Mouse (Mus musculus) adipocyte (in vitro differentiated cells): Measurements from ENCODE around the gene Slc4a1ap.
"Not testable (repeated sequence)": the region's sequence is repeated elsewhere in the genome, so short reads cannot be mapped to it uniquely, and the experiment has no call there.

Experiments
- DNase-seq: peaks from one replicate; pipeline ENCODE4 v3.0.0-alpha.2; 2016; ENCODE audit warnings: low spot score

Gene Slc4a1ap

DNA sequence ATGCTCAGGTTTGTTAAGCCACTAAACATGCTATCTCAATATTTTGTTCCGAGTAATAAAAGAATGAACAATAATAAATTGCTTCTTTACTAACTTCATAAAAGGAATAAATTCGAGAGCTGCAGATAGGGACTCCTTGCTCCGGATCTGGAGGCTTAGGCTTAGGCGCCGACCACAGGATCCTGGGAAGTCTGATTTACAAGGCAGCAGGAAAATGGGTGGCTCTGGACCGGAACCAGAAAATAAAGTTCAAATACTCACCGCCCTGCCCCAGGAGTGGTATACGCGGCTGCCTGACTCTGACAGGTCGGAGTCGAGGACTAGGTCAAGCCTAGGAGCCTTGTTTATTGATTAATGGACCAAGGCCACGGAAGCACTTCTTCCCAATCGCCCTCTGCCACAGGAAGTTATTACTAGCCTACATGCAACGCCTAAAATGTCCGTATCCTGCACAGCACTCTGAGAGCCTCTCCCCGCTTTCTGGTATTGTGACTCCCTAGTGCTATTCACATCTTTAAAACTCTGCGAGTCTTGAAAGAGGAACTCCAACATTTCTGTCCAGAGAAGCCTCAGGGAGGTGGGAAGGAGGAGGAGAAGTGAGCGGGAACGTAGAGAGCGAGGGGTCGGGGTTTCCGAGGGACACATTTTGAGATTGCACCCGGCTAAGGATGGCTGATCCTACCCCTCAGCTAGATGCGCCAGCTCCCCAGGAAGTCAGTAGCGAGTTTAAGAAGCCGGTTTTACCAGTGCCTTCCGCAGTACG, at the start of gene Slc4a1ap:
Slc4a1ap (plus strand) TSS at position 642 of the 763 bp plus-strand sequence.
- DNase-seq, result peak; percentile 86

DNA sequence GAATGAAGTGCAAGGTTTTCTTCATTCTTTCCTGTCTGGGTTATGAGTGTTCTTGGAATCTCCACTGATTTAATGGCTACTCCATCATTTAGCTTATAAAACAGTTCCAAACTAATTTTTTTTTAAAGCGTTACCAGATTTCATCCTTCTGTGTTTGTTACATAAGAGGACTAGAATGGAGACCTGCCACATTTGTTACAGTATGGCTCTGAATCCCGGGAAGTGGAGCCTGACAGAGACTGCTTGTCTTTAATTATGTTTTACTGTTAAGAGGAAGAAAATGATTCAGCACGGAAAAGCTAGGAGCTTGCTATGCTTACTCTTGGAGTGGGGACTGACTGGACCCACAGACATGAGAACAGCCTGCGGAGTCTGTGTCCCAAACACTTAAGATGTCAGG, 46.3 kb upstream of the Slc4a1ap start:
- no peak for DNase-seq

- DNase-seq, result no peak
Measured at GRCm38 (mm10) chr5:31485440-31485839, 41.4 kb upstream of the Slc4a1ap start, which contains the start of gene 4930548H24Rik. Gene 4930548H24Rik, plus strand, starts transcription at chr5:31485740.

DNA sequence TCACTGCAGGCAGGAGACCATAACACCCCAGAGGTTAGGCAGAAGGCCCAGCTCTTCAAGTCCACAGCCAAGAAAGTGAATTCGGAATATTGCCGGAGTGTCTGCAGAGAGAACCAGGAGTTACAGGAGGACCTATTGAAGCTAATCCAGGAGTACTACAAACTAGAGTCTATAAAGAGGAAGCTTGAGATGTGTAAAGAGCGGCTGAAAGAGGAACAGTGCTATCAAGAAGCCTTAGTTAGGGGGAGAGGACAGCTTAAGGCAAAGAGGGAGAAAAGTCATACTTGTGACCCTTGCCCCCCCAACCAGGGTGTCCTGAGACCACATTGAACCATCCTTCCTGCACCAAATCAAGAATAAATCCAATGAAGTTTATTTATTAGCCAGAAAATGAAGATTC, 38.9 kb upstream of the Slc4a1ap start:
- no peak for DNase-seq

DNA sequence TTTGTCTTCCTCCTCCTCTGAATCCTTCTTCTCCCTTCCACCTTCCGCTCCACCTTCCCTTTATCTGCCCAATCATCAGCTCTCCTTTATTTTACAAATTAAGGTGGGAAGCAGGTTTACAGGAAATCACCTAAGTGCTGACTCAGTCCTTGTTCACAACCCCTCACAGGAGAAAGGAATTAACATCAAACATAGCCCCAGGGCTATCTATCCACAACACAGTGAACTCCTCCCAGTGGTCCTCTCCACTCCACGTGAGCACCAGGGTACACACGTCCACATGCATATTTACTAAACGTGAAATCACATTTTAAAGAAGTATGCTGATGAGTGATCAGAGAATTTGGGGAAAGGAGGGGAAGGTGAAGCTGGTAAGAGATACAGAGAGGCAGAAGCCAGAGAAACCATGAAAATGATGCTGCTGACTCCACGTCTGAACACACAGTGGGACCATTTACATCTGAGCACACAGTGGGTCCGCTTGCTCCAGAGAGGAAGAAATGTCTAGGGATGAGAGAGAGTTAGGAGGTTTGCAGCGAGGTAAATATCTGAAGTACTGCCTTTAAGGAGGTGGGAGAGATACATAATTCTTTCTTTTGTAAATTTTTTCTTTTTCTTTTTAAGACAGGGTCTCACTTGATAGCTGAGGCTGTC, 37.6 kb upstream of the Slc4a1ap start:
- no peak for DNase-seq

DNA sequence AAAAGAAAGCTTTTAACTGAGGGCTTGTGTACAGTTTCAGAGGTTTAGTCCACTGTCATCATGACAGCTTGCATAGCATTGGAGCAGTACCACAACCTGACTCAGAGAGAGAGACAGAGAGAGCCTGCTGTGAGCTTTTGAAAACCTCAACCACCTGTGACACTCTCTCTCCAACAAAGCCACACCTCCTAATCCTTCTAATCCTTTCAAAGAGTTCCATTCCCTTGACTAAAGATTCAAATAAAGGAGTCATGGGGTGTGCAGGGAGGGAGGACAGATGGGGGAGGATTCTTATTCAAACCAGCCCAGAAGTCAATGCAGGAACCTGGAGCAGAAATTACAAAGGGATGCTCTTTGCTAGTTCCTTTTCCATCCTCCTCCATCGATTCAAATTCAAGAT, 34.8 kb upstream of the Slc4a1ap start:
- no peak for DNase-seq

- peak; percentile 91 for DNase-seq
Measured at GRCm38 (mm10) chr5:31494513-31495297, 32.1 kb upstream of the Slc4a1ap start, which contains the start of gene Gpn1. Gene Gpn1, plus strand, starts transcription at chr5:31494741.

GRCm38 (mm10) chr5:31504843-31505242, 22.0 kb upstream of the Slc4a1ap start:
- no peak for DNase-seq

DNA sequence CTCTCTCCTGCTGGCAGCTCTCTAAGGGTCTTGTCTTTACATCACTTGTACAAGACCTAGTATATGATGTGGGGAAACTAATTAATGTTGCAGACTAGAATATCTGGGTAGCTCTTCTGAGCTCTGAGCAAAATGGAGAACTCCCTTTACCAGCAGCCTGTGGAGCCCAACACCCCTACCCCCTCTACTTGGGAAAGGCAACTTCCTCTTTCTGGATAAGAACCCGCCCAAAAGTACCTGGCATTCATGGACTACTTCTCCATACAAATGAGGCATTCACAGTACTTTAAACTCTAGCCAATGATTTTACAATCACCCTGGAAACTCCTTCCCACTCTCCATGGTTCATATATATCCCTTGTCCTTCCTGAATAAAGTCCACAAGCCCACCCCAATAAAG, 14.3 kb upstream of the Slc4a1ap start:
- no peak for DNase-seq

GRCm38 (mm10) chr5:31520556-31520955, 6.2 kb upstream of the Slc4a1ap start:
- no peak for DNase-seq

DNA sequence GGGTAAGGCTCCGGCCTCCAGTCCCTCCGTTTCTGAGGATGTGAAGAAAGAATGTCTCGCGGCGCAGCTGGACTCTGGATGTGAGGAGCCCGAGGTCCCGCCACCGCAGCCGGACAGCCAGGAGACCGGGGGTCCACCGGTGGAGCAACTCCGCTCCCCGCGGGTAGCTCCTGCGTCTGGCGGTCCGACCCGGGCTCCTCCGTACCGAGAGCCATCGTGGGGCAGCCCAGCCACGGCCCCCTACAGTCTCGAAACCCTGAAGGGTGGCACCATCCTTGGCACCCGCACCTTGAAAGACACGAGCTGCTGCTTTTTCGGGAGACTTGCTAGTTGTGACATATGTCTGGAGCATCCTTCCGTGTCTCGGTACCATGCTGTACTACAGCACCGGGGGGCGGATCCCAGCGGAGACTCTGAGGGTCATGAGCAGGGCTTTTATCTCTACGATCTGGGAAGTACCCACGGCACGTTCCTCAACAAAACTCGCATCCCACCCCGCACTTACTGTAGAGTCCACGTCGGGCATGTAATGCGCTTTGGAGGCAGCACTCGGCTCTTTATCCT, 404 bp downstream of the Slc4a1ap start:
- no peak for DNase-seq

- DNase-seq, result not testable (repeated sequence)
Measured at GRCm38 (mm10) chr5:31527707-31528106, 912 bp downstream of the Slc4a1ap start, which contains the start of gene Supt7l. Gene Supt7l, minus strand, starts transcription at chr5:31527807.

- no peak for DNase-seq
Measured at GRCm38 (mm10) chr5:31528560-31528959, 1.8 kb downstream of the Slc4a1ap start.

DNA sequence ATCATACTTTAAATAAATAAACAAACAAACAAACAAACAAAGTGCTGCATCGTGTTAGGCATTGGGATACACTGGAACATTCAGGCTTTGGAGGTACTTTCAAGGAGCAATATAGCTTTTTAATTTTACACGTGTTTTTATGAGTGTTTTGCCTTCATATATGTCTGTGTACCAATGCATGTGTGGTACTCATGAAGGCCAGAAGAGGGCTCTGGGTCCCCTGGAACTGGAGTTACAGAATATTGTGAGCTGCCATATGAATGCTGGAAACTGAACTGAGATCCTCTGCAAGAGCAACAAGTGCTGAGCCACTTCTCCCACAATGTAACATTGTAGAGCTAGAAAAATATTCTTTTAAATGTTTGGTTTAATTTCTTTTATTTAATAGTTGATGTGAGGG, 8.4 kb downstream of the Slc4a1ap start:
- no peak for DNase-seq

GRCm38 (mm10) chr5:31559401-31559800, 32.6 kb downstream of the Slc4a1ap start:
- no peak for DNase-seq

- DNase-seq, result no peak
Measured at GRCm38 (mm10) chr5:31560352-31560751, 33.6 kb downstream of the Slc4a1ap start.

DNA sequence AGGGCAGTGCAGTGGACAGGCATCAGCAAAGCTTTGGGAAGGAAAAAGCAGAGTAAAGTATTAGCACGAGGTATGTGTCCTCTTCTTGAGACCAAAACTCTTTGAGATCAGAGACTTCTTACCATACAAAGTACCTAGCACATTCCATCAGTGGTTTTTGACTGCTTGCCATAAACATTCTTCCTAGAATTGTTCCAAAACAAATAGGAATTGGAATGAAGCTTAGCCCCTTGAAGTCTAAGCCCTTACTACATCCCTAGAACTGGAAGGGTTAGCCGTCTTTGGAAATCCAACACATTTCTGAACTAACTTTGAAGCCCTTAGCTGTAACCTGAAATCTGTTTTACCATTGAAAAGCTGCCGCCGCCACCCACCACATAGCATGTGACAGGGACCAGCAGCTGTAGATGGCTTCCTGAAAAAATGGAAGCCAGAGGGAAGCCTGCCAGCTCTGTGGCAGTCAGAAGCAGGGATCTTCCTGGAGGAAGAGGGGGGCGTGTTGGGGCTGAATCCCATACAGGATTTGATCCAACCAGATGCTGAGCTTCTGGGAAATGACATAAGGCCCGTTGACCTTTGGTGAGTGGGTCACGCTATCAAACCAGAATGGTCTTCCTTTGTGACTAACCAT, 35.4 kb downstream of the Slc4a1ap start:
- DNase-seq, result no peak

DNA sequence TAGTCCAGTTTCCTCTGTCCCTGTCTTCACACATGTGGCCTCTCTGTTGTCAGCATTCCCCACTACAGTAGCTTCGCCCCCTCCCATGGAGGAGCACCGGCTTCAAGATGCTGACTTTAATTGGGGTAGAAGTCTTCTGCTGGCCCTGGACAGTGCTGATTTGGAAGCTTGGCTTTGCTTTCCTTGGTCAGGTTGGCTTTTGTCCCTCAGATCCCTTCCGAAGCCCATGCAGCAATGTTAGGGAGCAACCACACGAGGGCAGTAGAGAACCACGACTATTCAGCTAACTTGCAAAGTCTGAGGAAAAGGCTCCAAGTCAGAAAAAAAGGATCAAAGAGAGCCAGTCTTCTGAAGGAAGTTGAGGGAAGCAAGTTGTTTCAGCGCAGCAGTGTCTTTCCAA, 36.7 kb downstream of the Slc4a1ap start:
- DNase-seq, result peak; percentile 93

GRCm38 (mm10) chr5:31563905-31564304, 37.1 kb downstream of the Slc4a1ap start:
- DNase-seq, result no peak

DNA sequence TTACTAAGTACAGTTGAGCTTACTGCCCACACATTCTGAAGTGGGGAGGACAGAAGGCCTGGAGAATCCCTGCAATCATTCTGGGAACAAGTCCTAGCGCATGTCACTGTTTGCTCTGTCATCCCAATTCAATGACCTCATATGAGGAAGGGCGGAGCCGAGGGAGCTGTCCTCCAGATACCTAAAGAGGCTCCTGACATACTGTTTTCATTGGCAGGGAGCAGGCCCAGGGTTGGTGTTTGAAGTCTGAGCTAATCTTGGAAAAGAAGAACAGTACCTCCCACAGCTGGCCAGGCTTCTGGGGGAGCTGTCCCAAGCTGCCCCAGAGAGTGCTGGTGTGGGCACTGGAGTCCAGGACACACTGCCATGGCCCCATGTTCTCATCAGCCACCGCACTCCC, 38.2 kb downstream of the Slc4a1ap start:
- DNase-seq, result peak; percentile 35

DNA sequence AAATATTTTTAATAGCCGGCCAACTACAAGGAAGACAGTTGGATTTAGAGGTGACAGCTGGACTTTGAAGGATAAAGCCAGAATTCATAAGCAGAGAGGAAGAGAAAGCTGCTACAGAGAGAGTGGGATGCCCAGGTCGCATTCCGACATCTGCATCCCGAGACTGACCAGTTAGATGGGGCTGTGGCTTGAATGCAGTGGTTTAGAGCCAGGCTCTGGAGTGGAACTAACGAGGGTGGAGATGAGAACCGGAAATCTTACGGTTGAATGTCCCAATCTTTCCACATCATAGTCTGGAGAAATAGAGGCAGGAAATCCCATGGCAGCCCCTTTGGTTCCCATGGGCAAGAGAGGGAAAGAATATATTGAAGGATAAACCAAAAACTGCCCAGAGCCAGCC, 39.2 kb downstream of the Slc4a1ap start:
- no peak for DNase-seq

DNA sequence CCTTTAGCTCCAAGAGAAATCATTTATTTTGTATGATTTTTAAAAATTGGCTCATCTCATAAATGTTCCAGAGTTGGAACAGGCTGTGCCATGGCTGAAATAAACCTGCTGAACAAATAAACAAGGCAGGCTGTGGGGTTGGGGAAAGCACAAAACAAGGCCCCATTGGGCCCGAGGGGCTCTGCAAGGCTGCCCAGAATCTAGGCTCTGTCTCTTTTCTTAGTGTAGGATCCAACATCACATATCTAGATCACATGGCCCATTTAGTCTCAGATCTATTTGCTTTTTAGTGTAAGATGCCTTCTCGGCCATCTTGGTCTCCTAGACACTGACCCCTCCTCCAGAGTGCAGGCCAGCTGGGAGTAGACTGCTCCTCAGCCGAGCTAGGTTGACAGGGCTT, 39.7 kb downstream of the Slc4a1ap start:
- DNase-seq, result no peak
